Mouse (Mus musculus): ENCODE measurements around the gene Cyb561d1. TPM values are rescaled to one million over a fixed set of nuclear protein-coding genes. Genes with fewer than 3 reads are reported as not detected.
"Not testable (repeated sequence)": the region's sequence is repeated elsewhere in the genome, so short reads cannot be mapped to it uniquely, and the experiment has no call there.

Cyb561d1 gene
- polyA plus RNA-seq (2014; fragmentation: Nextera tagmentation; extraction: Ambion mirVana) = 2.7 and 2.8 TPM in 2 replicates

- 2% methylated on average over 44 of the region's 44 CpGs for WGBS
- Histone ChIP-seq H3K4me3 (ENCODE audit: low read depth, low read length) (peak within 1 kb of the TSS; percentile 61), H3K27ac (ENCODE audit: low read length) (peak within 1 kb of the TSS; percentile 86), H3K9ac (replicated peaks; ENCODE audit: low read depth, low read length) (peak within 1 kb of the TSS; percentile 33; the same call in 1 of the 2 replicates), H3K27me3 (ENCODE audit: control insufficient read depth, insufficient read depth, low read length) (no peaks in the 10 kb centered on the region), H3K4me1 (ENCODE audit: control insufficient read depth, insufficient read depth, low read length) (peaks cover 23% of the 10 kb centered on the region; the same call in 1 of the 2 replicates), H3K36me3 (ENCODE audit: control insufficient read depth, insufficient read depth, low read length) (peaks cover 27% of the 10 kb centered on the region), H3K9me3 (ENCODE audit: control insufficient read depth, low read depth, low read length) (no peaks in the 10 kb centered on the region), H3K4me2 (replicated peaks; ENCODE audit: low read depth, low read length) (peak within 1 kb of the TSS; percentile 60)
- ATAC-seq (ENCODE audit: insufficient number of reproducible peaks, insufficient read depth, low FRiP score, low read depth) = peak; percentile 94
Measured at GRCm38 (mm10) chr3:108200329-108201323, at the start of gene Cyb561d1. Gene Cyb561d1 (minus strand): TSS chr3:108201212.

DNA sequence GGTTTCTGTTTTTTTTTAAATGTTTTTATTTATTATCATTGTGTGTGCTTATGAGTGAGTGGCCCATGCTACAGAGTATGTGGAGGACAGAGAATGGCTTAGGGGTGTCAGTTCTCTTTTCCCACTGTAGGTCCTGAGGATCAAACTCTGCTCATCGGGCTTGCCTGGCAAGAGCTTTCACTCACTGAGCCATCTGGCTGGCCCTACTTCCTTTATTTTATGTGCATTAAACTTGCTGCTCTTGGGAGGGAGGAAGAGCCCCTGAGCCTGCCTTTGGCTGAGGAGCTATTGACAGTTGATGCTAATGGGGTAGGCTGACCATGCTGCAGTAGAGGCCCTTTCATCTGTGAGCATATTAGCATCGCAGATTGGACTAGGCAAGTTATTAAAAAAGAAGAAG, 45.8 kb upstream of the Cyb561d1 start:
- no peaks in the 10 kb centered on the region for H3K9me3 ChIP-seq (ENCODE audit: control insufficient read depth, low read depth, low read length)
- no peak for ATAC-seq (ENCODE audit: insufficient number of reproducible peaks, insufficient read depth, low FRiP score, low read depth)
- 82% methylated on average over 2 of the region's 2 CpGs for WGBS
- H3K4me3 ChIP-seq (ENCODE audit: low read depth, low read length) = no peak overlapping the region
- no peak overlapping the region for H3K4me2 ChIP-seq (replicated peaks; ENCODE audit: low read depth, low read length)
- no peak overlapping the region for H3K27ac ChIP-seq (ENCODE audit: low read length)
- no peaks in the 10 kb centered on the region for H3K27me3 ChIP-seq (ENCODE audit: control insufficient read depth, insufficient read depth, low read length)
- H3K36me3 ChIP-seq (ENCODE audit: control insufficient read depth, insufficient read depth, low read length) = no peaks in the 10 kb centered on the region
- no peak overlapping the region for H3K9ac ChIP-seq (replicated peaks; ENCODE audit: low read depth, low read length)
- H3K4me1 ChIP-seq (ENCODE audit: control insufficient read depth, insufficient read depth, low read length) = no peaks in the 10 kb centered on the region

DNA sequence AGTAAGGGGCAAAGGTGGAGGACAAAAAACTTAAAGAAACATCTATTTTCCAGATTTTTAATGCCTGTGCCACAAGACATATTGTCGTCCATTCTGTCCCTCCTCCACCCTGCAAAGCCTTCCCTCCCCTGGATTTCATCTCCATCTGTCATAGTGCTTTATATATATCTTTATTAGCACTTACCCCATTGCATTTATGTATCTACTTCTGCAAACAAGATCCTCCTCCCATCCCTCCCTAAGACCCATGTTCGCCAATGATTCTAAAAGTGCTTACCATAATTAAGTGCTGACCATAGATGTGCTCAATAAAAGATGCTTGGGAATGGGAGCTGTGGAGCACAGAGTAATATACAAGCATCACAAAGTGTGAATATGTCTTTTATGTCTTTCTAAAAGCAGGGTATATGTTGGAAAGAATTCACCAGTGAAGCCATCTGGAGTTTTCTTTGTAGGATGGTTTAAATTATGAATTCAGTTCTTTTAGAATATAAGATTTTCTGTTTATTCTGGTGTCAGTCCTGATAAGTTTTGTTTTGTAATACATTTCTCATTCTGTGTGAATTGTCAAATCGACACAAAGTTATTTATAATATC, 40.3 kb upstream of the Cyb561d1 start:
- no peak for ATAC-seq (ENCODE audit: insufficient number of reproducible peaks, insufficient read depth, low FRiP score, low read depth)
- Histone ChIP-seq H3K27ac (ENCODE audit: low read length) (no peak overlapping the region), H3K9ac (replicated peaks; ENCODE audit: low read depth, low read length) (no peak overlapping the region), H3K4me2 (replicated peaks; ENCODE audit: low read depth, low read length) (no peak overlapping the region), H3K27me3 (ENCODE audit: control insufficient read depth, insufficient read depth, low read length) (no peaks in the 10 kb centered on the region), H3K36me3 (ENCODE audit: control insufficient read depth, insufficient read depth, low read length) (no peaks in the 10 kb centered on the region), H3K9me3 (ENCODE audit: control insufficient read depth, low read depth, low read length) (no peaks in the 10 kb centered on the region), H3K4me1 (ENCODE audit: control insufficient read depth, insufficient read depth, low read length) (no peaks in the 10 kb centered on the region), H3K4me3 (ENCODE audit: low read depth, low read length) (no peak overlapping the region)
- WGBS = 87% methylated on average over 3 of the region's 3 CpGs

DNA sequence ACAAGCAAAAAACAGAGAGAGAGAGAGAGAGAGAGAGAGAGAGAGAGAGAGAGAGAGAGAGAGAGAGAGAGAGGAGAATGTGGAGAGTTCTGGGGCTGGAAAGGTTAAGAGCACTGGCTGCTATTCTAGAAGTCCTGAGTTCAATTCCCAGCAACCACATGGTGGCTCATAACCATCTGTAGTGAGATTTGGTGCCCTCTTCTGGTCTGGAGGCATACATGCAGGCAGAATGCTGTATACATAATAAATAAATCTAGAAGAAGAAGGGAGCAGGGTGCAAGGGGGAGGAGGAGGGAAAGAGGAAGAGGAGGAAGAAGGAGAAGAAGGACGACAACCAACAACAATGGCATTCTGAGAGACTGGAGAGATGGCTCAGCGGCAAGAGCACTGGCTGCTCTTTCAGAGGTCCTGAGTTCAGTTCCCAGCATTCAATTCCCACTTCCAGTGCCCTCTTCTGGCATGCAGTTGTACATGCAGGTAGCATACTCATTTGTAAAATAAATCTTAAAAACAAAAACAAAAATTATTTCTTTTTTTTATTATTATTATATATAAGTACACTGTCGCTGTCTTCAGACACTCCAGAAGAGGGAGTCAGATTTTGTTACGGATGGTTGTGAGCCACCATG, 36.6 kb upstream of the Cyb561d1 start:
- H3K27me3 ChIP-seq (ENCODE audit: control insufficient read depth, insufficient read depth, low read length); H3K27ac ChIP-seq (ENCODE audit: low read length); H3K4me1 ChIP-seq (ENCODE audit: control insufficient read depth, insufficient read depth, low read length); H3K9ac ChIP-seq (replicated peaks; ENCODE audit: low read depth, low read length); H3K4me2 ChIP-seq (replicated peaks; ENCODE audit: low read depth, low read length); H3K4me3 ChIP-seq (ENCODE audit: low read depth, low read length); ATAC-seq (ENCODE audit: insufficient number of reproducible peaks, insufficient read depth, low FRiP score, low read depth); H3K36me3 ChIP-seq (ENCODE audit: control insufficient read depth, insufficient read depth, low read length); H3K9me3 ChIP-seq (ENCODE audit: control insufficient read depth, low read depth, low read length): not testable (repeated sequence)
- WGBS = 84% methylated on average over 4 of the region's 4 CpGs

- Histone ChIP-seq H3K36me3 (ENCODE audit: control insufficient read depth, insufficient read depth, low read length) (no peaks in the 10 kb centered on the region), H3K9me3 (ENCODE audit: control insufficient read depth, low read depth, low read length) (no peaks in the 10 kb centered on the region), H3K9ac (replicated peaks; ENCODE audit: low read depth, low read length) (no peak overlapping the region), H3K4me3 (ENCODE audit: low read depth, low read length) (no peak overlapping the region), H3K27me3 (ENCODE audit: control insufficient read depth, insufficient read depth, low read length) (no peaks in the 10 kb centered on the region; the same call in 1 of the 2 replicates), H3K27ac (ENCODE audit: low read length) (no peak overlapping the region), H3K4me1 (ENCODE audit: control insufficient read depth, insufficient read depth, low read length) (peaks cover under 1% of the 10 kb centered on the region; the same call in 1 of the 2 replicates), H3K4me2 (replicated peaks; ENCODE audit: low read depth, low read length) (no peak overlapping the region)
- 76% methylated on average over 4 of the region's 4 CpGs for WGBS
- no peak for ATAC-seq (ENCODE audit: insufficient number of reproducible peaks, insufficient read depth, low FRiP score, low read depth)
Measured at GRCm38 (mm10) chr3:108231646-108232045, 30.6 kb upstream of the Cyb561d1 start.

- no peaks in the 10 kb centered on the region for H3K36me3 ChIP-seq (ENCODE audit: control insufficient read depth, insufficient read depth, low read length)
Measured at GRCm38 (mm10) chr3:108227521-108227920, 26.5 kb upstream of the Cyb561d1 start.

DNA sequence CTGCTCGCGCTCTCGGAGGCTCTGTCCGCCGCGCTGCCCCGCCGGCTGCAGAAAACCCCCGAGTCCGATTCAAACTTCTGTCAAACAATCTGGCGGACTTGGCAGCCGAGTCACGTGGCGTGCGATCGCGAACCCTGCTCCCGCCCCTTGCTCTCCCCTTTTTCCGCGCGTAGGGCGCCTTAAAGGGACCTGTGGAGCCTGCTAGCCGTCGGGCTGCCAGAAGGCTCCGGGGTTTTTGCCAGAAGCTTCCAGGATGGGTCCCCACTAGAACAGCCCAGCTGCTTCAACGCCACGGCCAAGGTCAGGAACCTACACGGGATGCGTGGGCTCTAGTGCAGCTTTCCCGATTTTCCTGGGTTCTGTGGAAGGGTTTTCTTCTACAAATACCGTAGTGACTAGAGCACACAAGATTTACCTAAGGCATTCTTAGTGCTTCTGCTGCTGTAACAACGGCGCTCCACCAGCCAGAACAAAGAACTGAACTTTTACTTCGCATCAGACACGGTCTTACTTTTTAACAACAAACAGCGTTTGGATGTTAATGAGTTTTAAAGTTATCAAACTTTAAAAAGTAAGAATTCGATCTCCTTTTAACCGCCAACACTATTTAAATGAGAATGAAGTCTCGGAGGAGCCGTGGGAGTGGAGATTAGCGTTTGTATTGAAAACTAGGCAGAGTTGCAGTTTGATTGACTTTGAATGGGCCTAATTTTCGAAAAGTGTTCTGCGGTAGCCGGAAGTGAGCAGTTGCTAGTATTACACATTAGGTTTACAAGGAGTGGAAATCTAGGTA, 25.7 kb upstream of the Cyb561d1 start, which contains the start of gene Sypl2:
TSS of gene Sypl2 (minus strand) at position 91 of the 793 bp plus-strand sequence.
- H3K9ac ChIP-seq (replicated peaks; ENCODE audit: low read depth, low read length) = peak within 1 kb of the TSS; percentile 11; the same call in 1 of the 2 replicates
- no peak within 1 kb of the TSS for H3K27ac ChIP-seq (ENCODE audit: low read length)
- H3K4me1 ChIP-seq (ENCODE audit: control insufficient read depth, insufficient read depth, low read length) = peaks cover 7% of the 10 kb centered on the region; the same call in 1 of the 2 replicates
- no peaks in the 10 kb centered on the region for H3K9me3 ChIP-seq (ENCODE audit: control insufficient read depth, low read depth, low read length)
- peak within 1 kb of the TSS; percentile 42 for H3K4me3 ChIP-seq (ENCODE audit: low read depth, low read length)
- 5% methylated on average over 44 of the region's 44 CpGs for WGBS
- H3K4me2 ChIP-seq (replicated peaks; ENCODE audit: low read depth, low read length) = peak within 1 kb of the TSS; percentile 60
- peaks cover 10% of the 10 kb centered on the region for H3K27me3 ChIP-seq (ENCODE audit: control insufficient read depth, insufficient read depth, low read length)
- H3K36me3 ChIP-seq (ENCODE audit: control insufficient read depth, insufficient read depth, low read length) = no peaks in the 10 kb centered on the region
- ATAC-seq (ENCODE audit: insufficient number of reproducible peaks, insufficient read depth, low FRiP score, low read depth) = no peak

More at GRCm38 (mm10) chr3:108227521-108227920, 26.5 kb upstream of the Cyb561d1 start:
- Histone ChIP-seq H3K4me1 (ENCODE audit: control insufficient read depth, insufficient read depth, low read length) (peaks cover 7% of the 10 kb centered on the region; the same call in 1 of the 2 replicates), H3K9ac (replicated peaks; ENCODE audit: low read depth, low read length) (no peak overlapping the region), H3K27me3 (ENCODE audit: control insufficient read depth, insufficient read depth, low read length) (peaks cover 10% of the 10 kb centered on the region), H3K4me2 (replicated peaks; ENCODE audit: low read depth, low read length) (no peak overlapping the region), H3K27ac (ENCODE audit: low read length) (no peak overlapping the region), H3K9me3 (ENCODE audit: control insufficient read depth, low read depth, low read length) (no peaks in the 10 kb centered on the region), H3K4me3 (ENCODE audit: low read depth, low read length) (no peak overlapping the region)
- WGBS = 82% methylated on average over 2 of the region's 2 CpGs
- no peak for ATAC-seq (ENCODE audit: insufficient number of reproducible peaks, insufficient read depth, low FRiP score, low read depth)
